Mouse (Mus musculus): ENCODE results near the gene Stat2. TPM values are rescaled to one million over a fixed set of nuclear protein-coding genes. Genes with fewer than 3 reads are reported as not detected.
"Not testable (repeated sequence)": the region's sequence is repeated elsewhere in the genome, so short reads cannot be mapped to it uniquely, and the experiment has no call there.

The Stat2 gene
- polyA plus RNA-seq, 1 experiment from 2014 or later: 8.8 TPM

DNA sequence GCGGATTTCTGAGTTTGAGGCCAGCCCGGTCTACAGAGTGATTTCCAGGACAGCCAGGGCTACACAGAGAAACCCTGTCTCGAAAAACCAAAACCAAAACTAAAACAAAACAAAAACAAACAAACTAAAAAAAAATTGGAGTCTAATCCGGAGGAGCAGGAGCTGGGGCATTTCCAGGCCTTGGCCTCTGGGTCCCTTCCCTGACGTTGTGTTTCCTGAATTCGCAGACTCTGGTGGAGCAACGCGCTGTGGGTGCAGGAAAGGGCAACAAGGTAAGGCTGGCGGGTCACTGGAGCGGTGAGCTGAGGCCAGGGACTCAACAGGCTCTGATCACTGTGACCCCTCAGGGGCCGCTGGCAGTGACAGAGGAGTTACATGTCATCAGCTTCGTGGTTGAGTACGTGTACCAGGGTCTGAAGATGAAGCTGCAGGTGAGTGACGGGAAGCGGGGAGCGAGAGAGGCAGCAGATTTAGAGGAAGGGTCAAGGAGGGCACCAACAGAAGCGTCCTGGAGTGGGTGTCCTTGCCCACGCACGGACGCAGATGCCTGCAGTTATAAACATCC, 12.6 kb downstream of the Stat2 start:
- peaks cover 95% of the 10 kb centered on the region for H3K36me3 ChIP-seq
- H3K27me3 ChIP-seq (replicated peaks): no peaks in the 10 kb centered on the region
- no peak for ATAC-seq
- H3K9ac ChIP-seq: no peak overlapping the region
- no peak overlapping the region for H3K4me3 ChIP-seq
- 80% methylated on average over 20 of the region's 20 CpGs for WGBS (ENCODE audit: insufficient replicate concordance)
- no peaks in the 10 kb centered on the region for H3K4me1 ChIP-seq
- H3K27ac ChIP-seq: no peak overlapping the region
- no peaks in the 10 kb centered on the region for H3K9me3 ChIP-seq (replicated peaks)
- H3K4me2 ChIP-seq: no peak overlapping the region

DNA sequence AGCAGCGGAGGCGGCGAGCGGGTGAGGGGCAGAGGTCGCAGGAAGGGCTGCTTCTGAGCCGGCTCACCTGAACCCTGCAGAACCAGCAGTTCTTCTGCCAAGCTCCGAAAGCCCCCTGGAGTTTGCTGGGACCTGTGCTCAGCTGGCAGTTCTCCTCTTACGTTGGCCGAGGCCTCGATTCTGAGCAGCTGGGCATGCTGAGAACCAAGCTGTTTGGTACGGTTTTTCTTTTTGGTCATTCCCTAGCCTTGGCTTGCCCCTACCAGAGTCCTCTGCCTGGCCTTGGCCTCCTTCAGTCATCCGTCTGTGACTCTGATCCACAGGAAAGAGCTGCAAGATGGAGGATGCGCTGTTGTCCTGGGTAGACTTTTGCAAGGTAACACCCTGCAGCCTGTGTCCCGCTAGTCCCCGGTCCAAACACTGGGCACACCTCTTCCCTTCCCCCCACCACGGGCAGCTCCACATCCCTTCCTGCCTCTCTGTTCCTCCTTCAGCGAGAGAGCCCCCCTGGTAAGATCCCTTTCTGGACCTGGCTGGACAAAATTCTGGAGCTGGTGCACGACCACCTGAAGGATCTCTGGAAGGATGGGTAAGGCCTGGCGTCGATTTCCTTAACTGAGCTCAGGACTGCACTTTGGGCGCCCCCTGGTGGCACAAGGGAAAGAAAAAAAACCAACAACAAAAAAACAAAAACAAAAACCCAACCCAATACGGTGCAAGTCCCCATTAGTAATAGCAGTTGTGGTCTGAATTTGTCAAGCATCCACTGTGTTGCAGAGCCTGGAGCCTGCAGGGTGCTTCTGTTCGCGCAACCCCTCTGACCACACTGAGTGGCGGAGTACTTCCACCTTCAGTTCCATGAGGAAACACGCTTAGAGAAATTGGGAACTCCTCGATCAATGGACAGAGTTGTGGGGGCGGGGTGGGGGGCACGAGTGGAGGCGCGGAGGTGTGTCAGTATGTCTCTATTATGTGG, 13.5 kb downstream of the Stat2 start:
- peaks cover 92% of the 10 kb centered on the region for H3K36me3 ChIP-seq

DNA sequence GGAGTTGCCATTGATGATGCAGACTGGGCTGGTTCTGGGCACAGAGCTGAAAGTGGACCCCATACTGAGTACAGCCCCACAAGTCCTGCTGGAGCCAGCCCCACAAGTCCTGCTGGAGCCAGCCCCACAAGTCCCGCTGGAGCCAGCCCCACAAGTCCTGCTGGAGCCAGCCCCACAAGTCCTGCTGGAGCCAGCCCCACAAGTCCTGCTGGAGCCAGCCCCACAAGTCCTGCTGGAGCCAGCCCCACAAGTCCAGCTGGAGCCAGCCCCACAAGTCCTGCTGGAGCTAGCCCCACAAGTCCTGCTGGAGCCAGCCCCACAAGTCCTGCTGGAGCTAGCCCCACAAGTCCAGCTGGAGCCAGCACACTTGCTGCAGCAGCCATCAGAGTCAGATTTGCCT, 20.2 kb downstream of the Stat2 start:
- H3K27ac ChIP-seq; H3K9me3 ChIP-seq (replicated peaks); H3K4me3 ChIP-seq; ATAC-seq; H3K27me3 ChIP-seq (replicated peaks); H3K4me2 ChIP-seq; H3K4me1 ChIP-seq; H3K9ac ChIP-seq: not testable (repeated sequence)
- WGBS (ENCODE audit: insufficient replicate concordance): 86% methylated on average over 1 of the region's 1 CpGs
- peaks cover 57% of the 10 kb centered on the region for H3K36me3 ChIP-seq

More for the DNA sequence above, 13.5 kb downstream of the Stat2 start:
- Histone ChIP-seq H3K4me3 (no peak overlapping the region), H3K27ac (no peak overlapping the region), H3K9me3 (replicated peaks) (no peaks in the 10 kb centered on the region), H3K9ac (no peak overlapping the region), H3K4me2 (no peak overlapping the region), H3K27me3 (replicated peaks) (no peaks in the 10 kb centered on the region), H3K4me1 (no peaks in the 10 kb centered on the region)
- WGBS (ENCODE audit: insufficient replicate concordance): 65% methylated on average over 31 of the region's 31 CpGs
- ATAC-seq: 0 out of 2 replicates have a peak, but pooled peaks have one; percentile 17

DNA sequence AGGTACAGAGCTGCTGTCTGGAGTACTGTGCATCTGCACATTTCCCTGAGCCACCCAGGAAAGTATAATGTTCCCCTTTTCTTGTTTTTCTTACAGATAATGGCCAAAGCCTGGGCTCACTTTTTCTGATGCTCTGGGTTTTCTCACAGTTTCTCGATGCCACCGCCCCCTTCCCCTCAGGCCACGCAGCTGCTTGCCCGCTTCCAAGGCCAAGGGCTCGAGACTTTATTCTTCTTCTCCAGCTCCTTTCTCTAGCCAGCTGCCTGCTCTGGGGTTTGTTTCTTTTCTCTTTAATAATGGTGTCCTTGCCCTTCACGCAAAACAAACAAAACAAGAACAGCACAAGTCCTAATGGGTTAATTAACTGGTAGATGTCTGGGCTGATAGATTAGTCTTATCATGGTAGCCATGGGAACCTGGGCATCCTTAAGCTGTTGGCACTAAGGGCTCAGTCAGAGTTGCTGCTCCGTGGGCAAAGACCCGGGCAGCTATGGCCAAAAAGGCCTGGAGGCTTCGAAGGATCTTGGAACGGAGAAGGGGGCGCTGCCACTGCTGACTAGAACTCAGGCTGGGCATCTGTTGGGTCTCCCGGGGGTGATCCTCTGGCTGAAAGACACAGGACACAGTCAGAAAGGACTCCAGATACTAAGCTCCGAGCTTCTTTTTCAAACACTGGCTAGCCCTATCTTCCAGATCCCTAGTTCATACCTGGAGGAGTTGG, 26.2 kb downstream of the Stat2 start:
- no peak for ATAC-seq
- no peak overlapping the region for H3K27ac ChIP-seq
- no peaks in the 10 kb centered on the region for H3K9me3 ChIP-seq (replicated peaks)
- no peak overlapping the region for H3K4me2 ChIP-seq
- H3K27me3 ChIP-seq (replicated peaks): no peaks in the 10 kb centered on the region
- H3K4me3 ChIP-seq: no peak overlapping the region
- peaks cover 6% of the 10 kb centered on the region; the same call in 1 of the 2 replicates for H3K4me1 ChIP-seq
- no peak overlapping the region for H3K9ac ChIP-seq
- WGBS (ENCODE audit: insufficient replicate concordance): 68% methylated on average over 13 of the region's 13 CpGs
- H3K36me3 ChIP-seq: peaks cover 9% of the 10 kb centered on the region

DNA sequence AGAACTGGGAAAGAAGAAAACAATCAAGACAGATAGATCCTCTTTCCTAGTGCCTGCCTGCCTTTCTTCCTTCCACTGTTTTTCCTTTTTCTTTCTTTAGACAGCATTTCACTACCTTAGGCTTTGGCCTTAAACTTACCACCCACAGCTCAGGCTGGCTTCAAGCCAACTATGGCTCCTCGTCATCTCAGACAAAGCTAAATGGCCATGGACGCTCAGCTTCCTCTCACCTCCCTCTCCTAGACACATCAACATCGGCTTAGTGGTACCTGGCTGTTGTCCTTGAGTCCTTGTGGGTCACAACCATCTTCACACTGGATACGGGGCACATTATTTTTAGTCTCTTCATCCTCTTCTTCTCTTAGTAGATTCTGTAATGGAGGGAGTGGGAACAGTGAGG, 26.9 kb downstream of the Stat2 start:
- Histone ChIP-seq H3K36me3 (peaks cover 4% of the 10 kb centered on the region), H3K27ac (no peak overlapping the region), H3K9ac (no peak overlapping the region), H3K4me3 (no peak overlapping the region), H3K27me3 (replicated peaks) (no peaks in the 10 kb centered on the region), H3K9me3 (replicated peaks) (no peaks in the 10 kb centered on the region), H3K4me1 (peaks cover 8% of the 10 kb centered on the region), H3K4me2 (no peak overlapping the region)
- 69% methylated on average over 4 of the region's 4 CpGs for WGBS (ENCODE audit: insufficient replicate concordance)
- no peak for ATAC-seq

DNA sequence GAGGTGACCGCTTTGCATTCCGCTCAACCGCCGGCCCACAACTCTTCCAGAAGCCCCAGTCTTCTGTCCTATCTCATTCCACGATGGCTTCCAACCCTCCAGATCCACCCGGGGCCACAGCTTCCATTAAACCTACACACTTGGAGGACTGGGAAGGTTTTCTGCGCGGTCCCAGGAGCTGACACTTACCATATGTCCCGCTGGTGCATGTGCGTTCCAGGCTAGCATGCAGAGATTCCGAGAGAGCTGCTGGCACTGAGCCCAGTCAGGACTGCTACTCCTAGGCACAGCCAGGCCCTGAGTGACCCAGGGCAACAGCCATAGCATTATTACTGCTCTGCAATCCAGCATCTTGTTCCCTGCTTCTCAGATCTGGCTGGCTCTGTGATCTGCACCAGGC, 27.3 kb downstream of the Stat2 start:
- peak; percentile 24 for ATAC-seq

DNA sequence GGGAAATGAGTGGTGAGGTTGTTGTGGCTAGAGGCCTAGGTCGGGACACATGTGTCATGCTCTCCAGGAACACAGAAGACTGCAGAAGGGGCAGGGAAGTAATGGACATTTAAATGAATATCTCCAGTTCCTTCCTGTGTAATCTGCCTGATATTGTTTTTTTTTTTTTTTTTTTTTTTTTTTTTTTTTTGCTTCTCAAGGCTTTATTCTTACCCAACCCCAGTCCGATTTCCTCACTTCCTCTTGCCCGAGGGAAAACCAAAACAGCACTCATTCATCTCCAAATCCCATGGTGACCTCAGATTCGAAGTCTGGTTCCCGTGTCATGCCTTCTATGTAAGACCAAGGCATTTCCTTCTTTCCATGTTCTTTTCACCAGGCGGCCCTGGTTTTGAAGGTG, 27.9 kb downstream of the Stat2 start:
- Histone ChIP-seq H3K4me3 (no peak overlapping the region), H3K36me3 (no peaks in the 10 kb centered on the region), H3K9ac (no peak overlapping the region), H3K4me2 (no peak overlapping the region), H3K9me3 (replicated peaks) (no peaks in the 10 kb centered on the region), H3K27ac (no peak overlapping the region), H3K27me3 (replicated peaks) (no peaks in the 10 kb centered on the region), H3K4me1 (peaks cover 13% of the 10 kb centered on the region)
- 47% methylated on average over 6 of the region's 6 CpGs for WGBS (ENCODE audit: insufficient replicate concordance)
- ATAC-seq: no peak

More for the DNA sequence above, 27.3 kb downstream of the Stat2 start:
- no peak overlapping the region for H3K9ac ChIP-seq
- no peak overlapping the region for H3K27ac ChIP-seq
- no peak overlapping the region for H3K4me3 ChIP-seq
- H3K36me3 ChIP-seq: no peaks in the 10 kb centered on the region
- WGBS (ENCODE audit: insufficient replicate concordance): 70% methylated on average over 11 of the region's 11 CpGs
- H3K27me3 ChIP-seq (replicated peaks): no peaks in the 10 kb centered on the region
- no peak overlapping the region for H3K4me2 ChIP-seq
- no peaks in the 10 kb centered on the region for H3K9me3 ChIP-seq (replicated peaks)
- H3K4me1 ChIP-seq: peaks cover 12% of the 10 kb centered on the region

DNA sequence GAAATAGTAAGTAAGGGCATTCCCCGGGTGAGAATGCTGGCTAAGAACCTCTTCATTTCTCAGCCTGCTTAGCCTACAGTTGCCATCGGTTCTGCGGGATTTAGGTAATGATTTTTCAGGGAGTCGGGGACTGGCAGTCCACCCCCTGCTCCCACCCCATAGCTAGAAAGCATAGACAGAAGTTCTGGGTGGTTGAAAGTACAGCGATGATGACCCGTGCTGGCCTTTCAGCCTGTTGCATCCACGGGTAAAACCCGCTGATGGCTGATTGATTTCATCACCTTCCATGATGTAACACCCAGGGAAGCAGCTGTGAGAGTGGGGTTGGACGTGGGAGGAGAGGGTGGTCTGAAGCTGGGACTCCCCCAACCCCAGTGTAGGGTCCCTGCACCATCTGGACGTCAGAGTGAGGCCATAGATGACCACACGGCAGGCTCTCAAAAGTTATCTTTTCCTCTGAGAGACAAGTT, 28.4 kb downstream of the Stat2 start, which contains the start of gene Il23a:
Gene Il23a, minus strand, starts transcription at position 51 of the 470 bp plus-strand sequence.
- no peaks in the 10 kb centered on the region for H3K27me3 ChIP-seq (replicated peaks)
- no peak within 1 kb of the TSS for H3K4me3 ChIP-seq
- H3K9me3 ChIP-seq (replicated peaks): no peaks in the 10 kb centered on the region
- H3K9ac ChIP-seq: no peak within 1 kb of the TSS
- ATAC-seq: no peak
- H3K27ac ChIP-seq: no peak within 1 kb of the TSS
- no peak within 1 kb of the TSS for H3K4me2 ChIP-seq
- H3K36me3 ChIP-seq: no peaks in the 10 kb centered on the region
- WGBS (ENCODE audit: insufficient replicate concordance): 60% methylated on average over 11 of the region's 11 CpGs
- H3K4me1 ChIP-seq: peaks cover 14% of the 10 kb centered on the region

DNA sequence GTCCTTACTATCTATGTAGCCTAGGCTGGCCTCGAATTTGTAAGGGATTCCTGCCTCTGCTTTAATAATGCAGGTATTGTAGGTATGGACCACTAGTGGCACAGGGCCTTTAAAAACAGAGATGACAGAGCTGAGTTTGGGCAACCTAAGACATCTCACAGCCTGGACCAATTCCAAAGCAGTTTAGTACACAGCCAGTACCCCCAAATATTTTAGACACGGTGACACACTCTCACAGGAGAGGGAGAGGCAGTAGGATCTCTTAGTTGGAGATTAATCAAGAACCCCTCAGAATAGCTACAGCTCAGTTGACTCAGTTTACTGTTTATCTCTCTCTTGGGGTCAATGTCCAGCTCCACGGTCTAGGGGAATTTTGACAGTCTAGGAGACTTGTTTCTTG, 32.0 kb downstream of the Stat2 start:
- 23% methylated on average over 3 of the region's 3 CpGs for WGBS (ENCODE audit: insufficient replicate concordance)

DNA sequence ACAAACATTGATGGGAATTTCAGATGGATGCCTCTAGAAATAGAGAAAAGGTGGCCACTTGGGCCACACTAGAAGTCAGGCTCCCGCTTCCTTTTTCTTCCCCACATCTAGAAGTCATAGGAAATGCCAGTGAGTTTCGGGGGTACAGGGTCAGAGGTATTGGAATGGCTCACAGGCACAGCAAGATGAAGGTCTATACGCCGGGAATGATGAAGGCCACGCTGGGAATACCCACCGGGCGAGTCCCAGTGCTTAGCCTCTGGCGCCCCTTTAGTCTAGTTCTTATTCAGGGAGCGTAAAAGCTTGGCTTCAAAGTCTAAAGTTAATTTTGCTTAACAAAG, 32.4 kb downstream of the Stat2 start:
- H3K9ac ChIP-seq: peak overlapping the region; percentile 85
- ATAC-seq: peak; percentile 40
- no peaks in the 10 kb centered on the region for H3K27me3 ChIP-seq (replicated peaks)
- peak overlapping the region; percentile 89 for H3K4me2 ChIP-seq
- H3K36me3 ChIP-seq: peaks cover 6% of the 10 kb centered on the region
- peak overlapping the region; percentile 69 for H3K4me3 ChIP-seq
- WGBS (ENCODE audit: insufficient replicate concordance): under 1% methylated on average over 9 of the region's 9 CpGs
- no peaks in the 10 kb centered on the region for H3K9me3 ChIP-seq (replicated peaks)
- peaks cover 28% of the 10 kb centered on the region for H3K4me1 ChIP-seq
- H3K27ac ChIP-seq: peak overlapping the region; percentile 86

More for the DNA sequence above, 32.0 kb downstream of the Stat2 start:
- Histone ChIP-seq H3K27me3 (replicated peaks) (no peaks in the 10 kb centered on the region), H3K4me2 (peak overlapping the region; percentile 89), H3K27ac (peak overlapping the region; percentile 86), H3K9me3 (replicated peaks) (no peaks in the 10 kb centered on the region), H3K36me3 (peaks cover 6% of the 10 kb centered on the region), H3K9ac (peak overlapping the region; percentile 85), H3K4me3 (peak overlapping the region; percentile 69), H3K4me1 (peaks cover 30% of the 10 kb centered on the region)
- no peak for ATAC-seq

DNA sequence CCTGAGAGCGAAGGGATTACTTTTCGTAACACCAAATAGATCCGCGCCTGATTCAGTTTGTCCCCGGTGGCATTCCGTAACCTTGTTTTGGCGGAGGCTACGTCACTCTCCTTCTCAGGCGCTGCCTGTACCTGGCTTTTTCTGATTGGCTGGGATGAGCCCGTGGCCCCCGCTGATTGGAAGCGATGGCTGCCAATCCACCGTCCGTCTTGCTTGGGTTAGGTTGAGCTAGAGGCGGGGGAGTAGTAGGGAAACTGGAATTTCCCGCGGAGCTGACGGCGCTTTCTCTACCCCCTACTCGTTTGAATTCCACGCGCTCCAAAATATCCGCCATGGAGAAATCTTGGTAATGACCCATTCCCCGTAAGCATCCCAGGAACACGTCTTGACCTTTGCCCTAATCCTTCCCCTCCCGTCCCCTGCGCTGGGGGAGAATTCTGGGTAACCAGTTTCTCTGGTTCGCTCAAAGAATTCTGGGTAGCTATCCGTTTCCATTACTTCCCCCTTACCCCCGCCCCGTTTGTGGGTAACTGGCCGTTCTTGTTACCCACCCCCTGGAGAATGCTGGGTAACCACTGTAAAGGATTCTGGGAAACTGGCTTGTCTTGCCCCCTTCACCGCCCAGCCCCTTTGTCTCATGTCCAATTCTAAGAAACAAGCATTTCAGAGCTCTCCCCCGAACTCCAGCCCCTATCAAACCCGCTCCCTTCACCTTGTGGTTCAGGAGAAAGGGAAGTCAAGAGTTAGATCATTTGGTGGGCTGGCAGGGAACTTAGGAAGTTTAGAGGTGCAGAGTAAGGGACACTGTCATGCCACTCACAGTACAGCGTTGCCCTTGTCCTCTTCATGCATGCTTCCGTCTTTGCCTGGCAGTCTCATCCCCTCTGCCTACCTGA, 33.0 kb downstream of the Stat2 start, which contains the start of gene Pan2:
Gene Pan2, plus strand, starts transcription at position 210 of the 896 bp plus-strand sequence.
- Histone ChIP-seq H3K4me3 (peak within 1 kb of the TSS; percentile 69), H3K9me3 (replicated peaks) (no peaks in the 10 kb centered on the region), H3K27ac (peak within 1 kb of the TSS; percentile 86), H3K9ac (peak within 1 kb of the TSS; percentile 85), H3K4me2 (peak within 1 kb of the TSS; percentile 89), H3K36me3 (peaks cover 12% of the 10 kb centered on the region), H3K27me3 (replicated peaks) (no peaks in the 10 kb centered on the region), H3K4me1 (peaks cover 24% of the 10 kb centered on the region)
- ATAC-seq: peak; percentile 98
- WGBS (ENCODE audit: insufficient replicate concordance): 2% methylated on average over 37 of the region's 37 CpGs
